Mouse (Mus musculus) kidney, postnatal 36 days (tissue): ENCODE measurements around the gene Dnajc1.

Experiments
- DNase-seq, 2 experiments: peaks; one replicate each; pipeline ENCODE4 v3.0.0; 2021 to 2022; ENCODE audit warnings: mixed read lengths in 2 of 2

Dnajc1 gene

GRCm38 (mm10) chr2:18195285-18195684 lies 197.3 kb downstream of the Dnajc1 start:
- DNase-seq = no peak

DNA sequence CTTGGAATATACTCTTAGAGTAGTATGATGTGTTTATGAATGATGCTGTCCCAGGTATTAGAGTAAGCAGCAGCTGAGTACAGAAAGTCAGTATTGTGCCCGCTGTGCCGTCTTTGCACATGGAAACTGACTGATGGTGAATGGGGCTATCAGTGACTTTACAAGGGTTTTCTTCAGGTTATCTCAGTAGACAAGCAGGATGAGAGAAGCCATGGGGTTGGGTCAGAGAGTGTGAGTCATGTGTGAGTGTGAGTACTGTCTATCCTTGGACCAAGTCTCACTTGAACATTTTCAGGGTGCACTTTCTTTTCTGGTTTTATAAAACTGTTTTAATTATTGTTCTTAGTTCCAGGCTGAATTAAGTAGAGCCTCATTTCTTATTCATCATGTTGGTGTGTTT lies 204.3 kb downstream of the Dnajc1 start:
- DNase-seq = no peak

GRCm38 (mm10) chr2:18183079-18183478 lies 209.6 kb downstream of the Dnajc1 start:
- DNase-seq = no peak

DNA sequence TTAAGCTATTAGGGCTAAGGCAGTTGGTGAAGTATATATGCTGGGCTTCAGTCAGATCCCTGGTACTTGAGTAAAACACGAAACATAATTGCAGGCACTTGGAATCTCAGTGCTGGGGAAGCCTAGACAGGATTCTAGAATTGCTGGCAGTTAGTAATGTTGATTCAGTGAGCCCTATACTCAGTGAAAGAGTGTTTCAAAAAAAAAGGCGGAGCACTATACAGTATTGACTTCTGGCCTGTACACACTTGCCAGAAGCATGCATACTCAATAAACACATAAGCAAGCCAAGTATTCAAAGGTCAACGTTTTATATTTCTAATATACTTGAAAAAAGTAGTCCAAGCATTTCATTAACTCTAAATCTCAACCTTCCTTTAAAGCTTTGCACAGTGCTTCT lies 211.0 kb downstream of the Dnajc1 start:
- DNase-seq = no peak

- no peak for DNase-seq
Observed at GRCm38 (mm10) chr2:18180323-18180722, 212.3 kb downstream of the Dnajc1 start.

DNA sequence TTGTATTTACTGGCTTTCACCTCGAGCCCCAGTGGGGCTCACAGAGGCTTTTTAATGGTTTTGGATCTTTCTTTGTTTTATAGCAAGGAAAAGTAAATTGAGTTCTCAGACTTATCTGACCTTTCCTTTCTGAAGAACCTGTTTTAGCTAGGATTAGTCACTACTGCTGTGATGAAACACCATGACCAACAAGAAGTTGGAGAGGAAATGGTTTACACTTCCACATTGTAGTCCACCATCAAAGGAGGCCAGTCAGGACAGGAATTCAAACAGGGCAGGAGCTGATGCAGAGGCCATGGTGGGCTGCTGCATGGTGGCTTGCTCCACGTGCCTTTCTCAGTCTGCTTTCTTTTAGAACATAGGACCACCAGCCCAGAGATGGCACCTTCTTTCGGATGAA lies 216.4 kb downstream of the Dnajc1 start:
- no peak for DNase-seq

GRCm38 (mm10) chr2:18175234-18175633 lies 217.4 kb downstream of the Dnajc1 start:
- no peak for DNase-seq

DNA sequence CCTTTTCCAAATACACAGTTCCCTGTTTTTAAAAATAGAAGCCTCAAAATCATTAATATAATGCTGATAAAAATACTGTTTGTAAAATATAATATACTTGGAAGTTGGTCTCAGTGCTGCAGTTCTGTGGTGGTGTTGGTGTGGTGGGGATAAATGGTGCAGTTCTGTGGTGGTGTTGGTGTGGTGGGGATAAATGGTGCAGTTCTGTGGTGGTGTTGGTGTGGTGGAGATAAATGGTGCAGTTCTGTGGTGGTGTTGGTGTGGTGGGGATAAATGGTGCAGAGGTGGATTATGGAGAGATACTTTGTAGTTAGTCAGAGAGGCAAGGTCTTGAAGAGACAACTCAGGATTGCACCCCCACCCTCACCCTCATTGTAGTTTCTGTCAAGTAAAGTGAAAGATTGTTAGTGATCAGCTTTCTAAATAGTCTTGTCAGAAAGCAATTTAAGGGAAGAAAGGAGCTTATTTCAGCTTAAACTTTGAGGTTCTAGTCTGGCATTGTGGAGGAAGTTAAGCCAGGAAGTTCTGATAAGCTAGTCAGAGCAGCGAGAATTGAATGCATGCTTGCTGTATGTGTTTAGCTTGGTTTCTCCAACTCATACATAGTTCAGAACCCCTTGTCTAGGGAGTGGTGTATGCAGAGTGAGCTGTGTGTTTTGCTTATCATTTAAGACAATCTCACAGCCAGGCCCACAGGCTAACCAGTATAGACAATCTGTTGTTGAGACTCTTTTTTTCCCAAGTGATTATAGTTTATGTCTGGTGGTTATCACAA lies 223.3 kb downstream of the Dnajc1 start:
- no peak for DNase-seq

GRCm38 (mm10) chr2:18165511-18165910 lies 227.1 kb downstream of the Dnajc1 start:
- no peak for DNase-seq

GRCm38 (mm10) chr2:18160992-18161391 lies 231.6 kb downstream of the Dnajc1 start:
- DNase-seq = no peak

DNA sequence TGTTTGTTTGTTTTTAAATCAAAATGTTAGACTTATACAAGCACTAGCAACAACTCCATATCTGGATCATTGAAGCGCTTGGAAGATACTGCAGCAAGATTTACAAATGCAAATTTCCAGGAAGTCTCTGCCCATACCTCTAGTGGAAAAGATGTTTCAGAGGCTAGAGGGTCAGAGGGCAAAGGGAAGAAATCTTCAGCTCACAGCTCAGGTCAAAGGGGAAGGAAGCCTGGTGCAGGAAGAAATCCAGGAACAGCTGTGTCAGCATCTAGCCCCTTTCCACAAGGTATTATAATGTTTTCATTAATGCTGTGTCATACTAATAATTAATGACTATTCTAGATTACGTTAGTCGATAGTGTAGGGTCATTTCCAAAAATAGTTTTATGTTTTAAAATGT lies 233.2 kb downstream of the Dnajc1 start:
- DNase-seq = peak in 1 of 2 experiments; percentile 8

- no peak for DNase-seq
Observed at GRCm38 (mm10) chr2:18156131-18156530, 236.5 kb downstream of the Dnajc1 start.
